Mouse (Mus musculus) heart, adult 18-20 months (tissue): ENCODE measurements around the gene Top2b. TPM values are rescaled to one million over a fixed set of nuclear protein-coding genes. Genes with fewer than 3 reads are reported as not detected.
A peak's percentile ranks its signal among the peaks of the same experiment; 100 is the strongest.

Source experiments
- DNase-seq, 2 experiments: peaks; one replicate each; pipeline ENCODE4 v3.0.0; 2021 to 2022; ENCODE audit warnings: mixed read lengths in 1 of 2
- total RNA-seq, 2 experiments: library from RNA; stranded (reverse); gene quantifications; 2 replicates each; pipeline ENCODE4 v1.2.3; 2021

Gene Top2b
- total RNA-seq, 2 experiments from 2014 or later = 40.1 to 54.6 TPM

DNA sequence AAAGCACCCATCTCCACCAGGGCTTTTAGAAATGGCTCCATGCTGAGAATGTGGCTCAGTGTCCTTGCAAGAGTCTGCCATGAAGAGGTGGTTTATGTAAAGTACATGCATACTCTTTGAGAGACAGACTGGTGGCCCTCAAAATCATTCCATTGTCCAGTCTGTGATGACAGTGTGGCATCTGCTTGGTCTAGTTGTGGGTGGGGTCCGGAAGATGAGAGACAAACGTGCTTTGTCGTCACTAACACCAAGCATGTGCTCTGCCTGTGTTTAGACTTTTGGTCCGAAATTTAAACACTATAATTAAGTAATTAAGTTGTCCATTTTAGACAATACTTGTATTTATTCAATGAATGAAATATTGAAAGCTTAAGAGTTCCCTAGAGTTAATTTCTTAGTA lies 49.2 kb downstream of the Top2b start:
- no peak for DNase-seq

DNA sequence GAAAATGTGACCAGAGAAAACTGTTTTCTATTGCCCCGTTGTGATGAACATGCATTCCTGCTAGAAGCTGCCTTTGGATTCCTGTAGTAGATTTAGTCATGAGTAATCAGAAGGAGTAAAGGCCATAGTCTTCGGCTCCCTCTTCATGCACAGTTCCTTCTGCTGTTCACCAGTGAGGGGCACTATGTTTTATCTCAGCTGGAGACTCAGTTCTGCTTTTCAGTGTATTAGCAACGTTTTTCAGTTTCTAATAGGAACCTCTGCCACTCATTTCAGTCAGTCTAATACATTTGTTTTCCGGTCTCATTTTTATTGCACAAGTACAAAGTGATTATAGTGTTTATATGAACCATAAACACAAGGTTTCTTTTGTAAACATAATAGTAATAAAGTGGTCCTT lies 62.6 kb downstream of the Top2b start:
- DNase-seq = no peak

DNA sequence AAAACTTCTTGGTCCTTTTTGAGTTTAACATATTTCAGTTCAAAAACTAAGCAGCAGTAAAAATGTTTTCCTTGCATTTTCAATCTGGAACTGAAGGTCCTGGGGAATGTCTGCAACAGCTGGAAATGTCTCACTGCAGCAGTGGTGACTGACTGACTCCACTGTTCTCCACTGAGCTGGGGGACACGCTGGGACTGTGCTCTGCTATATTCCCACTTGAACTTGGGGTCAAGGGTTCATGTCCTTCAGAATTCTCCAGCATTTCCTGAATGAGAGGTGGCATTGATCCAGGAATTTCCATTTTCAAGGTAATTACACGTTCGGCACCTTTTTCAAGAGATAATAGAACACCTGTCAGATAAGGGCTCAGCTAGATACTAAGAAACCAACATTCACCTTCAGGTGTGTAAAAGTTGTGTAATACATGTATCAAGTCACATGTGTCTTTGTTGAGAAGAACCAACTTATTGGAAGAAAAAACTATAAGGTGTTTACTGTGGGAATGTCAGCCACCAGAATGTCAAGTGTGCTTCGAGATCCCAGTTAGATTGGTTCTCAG lies 67.0 kb downstream of the Top2b start:
- DNase-seq = no peak

DNA sequence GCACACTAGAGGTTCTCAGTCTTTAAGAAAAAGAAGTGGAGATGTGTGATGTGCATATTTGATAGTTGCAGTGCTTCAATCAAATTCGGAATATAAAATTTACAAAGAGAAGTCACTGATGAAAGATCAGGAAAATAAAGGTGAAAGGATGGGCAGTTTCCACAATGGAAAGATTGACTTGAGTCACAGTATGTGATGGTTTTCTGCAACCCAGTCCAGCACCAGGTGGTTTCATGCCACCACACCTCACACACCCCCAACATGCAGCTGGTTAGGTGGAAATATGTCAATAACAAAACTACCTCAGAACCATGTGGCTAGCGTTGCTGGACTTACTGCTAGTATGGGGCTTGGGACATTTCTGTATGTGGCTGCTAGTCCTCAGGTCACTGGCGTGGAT lies 67.6 kb downstream of the Top2b start:
- DNase-seq = no peak

DNA sequence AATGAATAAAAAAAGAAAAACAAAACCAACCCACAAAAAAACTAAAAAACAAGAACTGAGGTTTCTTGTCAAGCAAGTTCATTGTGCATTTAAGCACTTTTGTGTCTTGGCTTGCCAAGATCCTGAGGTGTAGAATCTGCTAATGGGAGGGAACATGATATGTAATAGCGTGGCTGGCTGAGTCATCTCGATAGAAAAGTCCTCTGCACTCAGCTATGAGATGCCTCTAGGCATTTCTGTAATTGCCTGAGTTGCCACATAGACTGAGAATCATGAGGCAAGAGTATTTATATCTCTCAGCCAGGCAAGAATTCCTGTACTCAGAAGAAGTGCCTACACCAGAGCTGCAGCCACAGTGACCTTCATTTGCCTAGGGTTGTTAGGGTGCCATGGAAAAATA lies 68.2 kb downstream of the Top2b start:
- peak; percentile 33 to 37 for DNase-seq

DNA sequence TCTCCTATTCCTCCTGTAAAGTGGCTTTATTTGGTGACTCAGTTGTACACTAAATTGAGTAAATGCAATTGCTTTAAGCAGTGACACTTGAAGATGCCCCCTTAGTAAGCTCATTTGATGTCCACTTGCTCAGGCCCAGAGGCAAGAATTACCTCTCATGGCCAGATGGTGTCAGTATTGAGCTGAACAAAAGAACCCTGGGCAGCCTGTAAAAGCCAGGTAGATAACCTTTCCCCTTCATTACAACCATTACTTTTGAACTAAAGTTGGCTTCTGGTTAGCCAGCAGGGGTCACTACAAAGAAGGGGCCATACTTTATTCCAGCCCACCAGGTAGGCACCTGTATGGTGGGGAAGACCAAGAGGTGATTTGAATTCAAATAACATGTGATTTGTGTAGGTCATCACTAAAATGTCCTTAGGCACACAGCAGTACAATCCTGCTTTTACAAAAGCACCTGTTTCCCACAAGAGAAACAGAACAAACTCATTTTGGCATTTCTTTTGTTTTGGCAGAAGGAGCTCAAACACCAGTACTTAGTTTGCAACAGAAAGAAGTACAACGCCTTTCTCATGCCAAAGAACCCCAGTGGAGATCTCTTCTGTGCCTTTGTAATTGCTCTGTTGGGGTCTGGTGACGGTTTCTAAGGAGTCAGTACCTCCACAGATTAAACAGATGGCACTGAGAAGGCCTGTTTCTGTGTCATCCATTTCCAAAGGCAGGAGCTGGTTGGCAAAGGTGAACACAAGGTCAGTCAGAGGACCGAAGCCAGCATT lies 69.6 kb downstream of the Top2b start:
- peak; percentile 57 to 78 for DNase-seq

DNA sequence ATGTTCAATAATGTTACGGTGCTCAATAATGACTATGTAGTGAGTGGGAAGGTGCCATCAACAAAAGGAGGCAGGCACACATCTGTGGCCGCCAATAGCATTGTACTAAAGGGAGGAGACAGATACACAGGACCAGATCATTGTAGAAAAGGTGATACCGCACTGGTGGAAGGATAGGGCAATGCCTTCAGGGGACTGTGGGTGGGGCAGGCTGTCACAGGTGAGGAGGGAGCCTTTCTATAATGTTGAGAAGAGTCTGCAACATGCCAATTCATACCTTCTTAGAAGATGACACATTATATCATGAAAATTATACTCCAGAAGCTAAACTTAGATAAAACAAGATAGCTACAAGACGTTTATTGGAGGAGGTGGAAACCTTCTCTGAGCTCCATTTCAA lies 72.4 kb downstream of the Top2b start:
- no peak for DNase-seq

DNA sequence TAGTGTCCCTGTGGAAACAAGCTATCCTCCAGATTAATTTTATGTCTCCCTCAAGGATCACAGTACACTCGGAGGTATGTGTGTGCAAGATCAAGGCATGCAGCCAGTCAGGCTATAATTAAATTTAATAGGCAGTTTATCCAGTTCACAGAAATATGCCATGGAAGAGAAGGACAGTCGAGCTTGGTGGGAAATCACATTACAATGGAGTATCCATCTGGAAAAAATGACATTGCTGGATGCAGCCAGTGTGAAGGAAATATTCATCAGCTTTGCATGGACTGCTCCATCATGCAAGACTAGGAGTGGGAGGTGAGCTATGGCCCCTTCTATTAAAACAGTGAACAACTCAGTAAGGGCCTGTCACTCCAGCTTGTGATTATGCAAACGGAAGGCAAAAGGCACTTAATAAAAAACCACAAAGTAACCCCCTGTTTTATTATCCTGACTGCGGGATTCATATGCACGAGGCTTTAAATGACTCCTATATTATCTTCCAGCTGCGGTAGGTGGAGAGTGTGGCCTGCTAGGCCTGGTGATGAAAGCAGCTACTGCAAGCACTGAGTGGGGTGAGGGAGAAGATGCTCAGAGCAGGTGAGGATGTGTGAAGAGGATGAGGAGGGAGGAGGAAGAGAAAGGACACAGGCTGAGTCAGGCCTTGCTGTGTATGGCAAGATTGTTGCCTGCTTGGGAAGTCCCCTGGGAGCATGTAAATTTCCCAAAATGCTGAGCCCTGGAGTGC lies 74.6 kb downstream of the Top2b start:
- no peak for DNase-seq

DNA sequence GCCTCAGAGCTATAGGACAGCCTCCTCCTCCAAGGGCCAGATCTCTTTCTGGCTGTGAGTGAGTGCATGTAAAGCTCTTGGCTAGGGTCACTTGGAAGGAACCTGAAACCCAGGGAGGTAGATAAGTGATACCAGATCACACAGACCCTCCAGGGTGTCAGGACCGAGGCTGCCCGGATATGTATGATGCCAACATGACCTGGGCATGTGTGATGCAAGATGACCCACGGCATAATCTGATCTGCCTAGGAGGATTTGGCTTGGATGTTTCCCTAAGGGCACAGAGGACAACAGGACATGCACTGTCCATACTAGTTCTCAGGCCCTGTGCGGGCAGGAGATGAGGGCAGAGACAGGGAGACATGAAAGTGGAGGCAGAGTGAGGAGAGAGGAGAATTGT lies 79.9 kb downstream of the Top2b start:
- DNase-seq = no peak

DNA sequence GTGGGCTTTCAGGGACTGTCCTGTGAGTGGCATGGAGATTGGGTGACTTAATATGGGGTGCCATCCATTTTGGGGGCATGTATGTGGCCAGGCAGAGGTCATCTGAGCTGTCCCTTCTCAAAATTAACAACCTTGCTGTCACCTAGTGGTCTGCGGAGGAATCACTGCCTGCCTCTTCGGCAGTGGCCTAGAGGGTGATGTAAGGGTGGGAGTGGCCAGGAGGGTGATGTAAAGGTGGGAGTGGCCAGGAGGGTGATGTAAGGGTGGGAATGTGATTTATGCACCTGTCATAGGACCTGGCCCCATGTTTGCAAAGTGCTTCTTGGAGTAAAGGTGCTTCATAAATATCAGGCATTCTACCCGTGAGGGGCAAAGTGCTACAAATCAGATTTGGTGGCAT lies 82.6 kb downstream of the Top2b start:
- no peak for DNase-seq

DNA sequence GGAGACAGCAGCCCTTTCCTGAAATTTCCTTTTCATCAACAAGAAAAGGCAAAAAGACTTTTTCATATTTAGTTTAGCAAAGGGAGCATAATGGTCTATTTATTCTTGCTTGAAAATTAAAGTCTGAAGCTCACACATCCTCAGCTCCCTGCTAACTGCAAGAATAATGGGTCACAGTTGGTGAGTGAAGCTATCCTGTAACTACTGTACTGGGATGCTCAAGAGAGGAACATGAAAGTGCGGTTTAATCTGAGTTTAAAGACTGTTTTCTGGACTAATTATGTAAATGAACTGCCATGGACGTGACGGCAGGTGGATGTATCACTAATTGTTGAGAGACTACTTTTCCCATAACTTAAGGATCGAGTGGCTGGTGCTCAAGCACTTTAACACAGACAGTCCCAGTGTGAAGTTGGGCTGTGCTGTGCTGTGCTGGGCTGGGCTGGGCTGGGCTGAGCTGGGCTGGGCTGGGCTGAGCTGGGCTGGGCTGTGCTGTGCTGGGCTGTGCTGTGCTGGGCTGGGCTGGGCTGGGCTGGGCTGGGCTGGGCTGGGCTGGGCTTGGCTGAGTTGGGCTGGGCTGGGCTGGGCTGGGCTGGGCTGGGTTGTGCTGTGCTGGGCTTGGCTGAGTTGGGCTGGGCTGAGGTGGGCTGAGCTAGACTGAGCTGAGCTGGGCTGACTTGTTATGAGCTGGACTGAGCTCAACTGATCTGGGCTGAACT lies 83.4 kb downstream of the Top2b start:
- no peak for DNase-seq

DNA sequence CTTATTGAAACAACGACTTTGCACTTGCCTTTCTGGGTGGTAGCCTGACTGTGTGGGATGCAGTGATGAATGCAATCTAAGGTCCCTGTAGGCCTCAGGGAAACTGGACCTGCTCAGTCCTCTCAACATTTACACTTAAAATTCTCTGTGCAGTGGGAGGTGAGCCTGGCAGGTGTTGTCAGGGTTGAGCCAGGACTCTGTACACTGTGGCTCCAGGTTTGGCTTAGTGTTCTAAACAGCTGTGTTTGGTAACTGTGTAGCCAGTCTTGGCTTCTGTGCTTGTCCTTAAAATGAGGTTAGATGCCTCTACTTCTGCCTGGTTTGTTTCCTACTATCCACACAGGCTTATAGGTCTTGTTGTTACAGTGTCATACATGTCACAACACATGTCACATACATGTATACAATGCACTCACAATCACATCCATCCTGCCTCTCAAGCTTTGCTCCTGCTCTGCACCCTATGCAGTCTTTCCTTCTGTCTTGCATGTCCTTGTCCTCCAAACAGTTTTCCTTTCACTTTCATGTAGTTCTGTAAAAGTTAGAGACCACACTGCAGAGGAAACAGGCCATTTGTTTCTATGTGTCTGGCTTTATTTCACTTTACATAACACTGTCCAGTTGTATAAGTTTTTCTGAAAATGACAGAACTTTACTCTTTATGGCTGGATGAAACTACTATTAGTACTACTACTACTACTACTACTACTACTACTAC lies 113.8 kb downstream of the Top2b start:
- DNase-seq = no peak

DNA sequence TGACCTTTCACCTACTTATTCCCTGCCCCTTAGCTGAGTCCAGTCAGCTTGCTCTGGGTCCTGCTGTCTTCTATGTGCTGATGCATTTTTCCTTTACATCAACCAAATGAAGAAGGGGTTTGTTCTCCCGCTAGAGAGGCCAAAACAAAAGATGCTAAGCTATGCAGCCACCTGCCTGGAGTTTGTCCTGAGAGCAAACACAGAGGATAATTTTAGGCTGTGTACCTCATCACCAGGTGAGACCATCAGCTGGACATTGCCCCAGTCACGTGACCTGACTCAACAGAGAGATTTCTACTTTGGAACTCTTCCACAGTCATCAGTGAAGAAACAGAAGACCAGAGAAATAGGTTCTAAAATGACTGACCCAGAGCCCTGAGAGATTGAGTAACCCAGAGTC lies 114.5 kb downstream of the Top2b start:
- no peak for DNase-seq

DNA sequence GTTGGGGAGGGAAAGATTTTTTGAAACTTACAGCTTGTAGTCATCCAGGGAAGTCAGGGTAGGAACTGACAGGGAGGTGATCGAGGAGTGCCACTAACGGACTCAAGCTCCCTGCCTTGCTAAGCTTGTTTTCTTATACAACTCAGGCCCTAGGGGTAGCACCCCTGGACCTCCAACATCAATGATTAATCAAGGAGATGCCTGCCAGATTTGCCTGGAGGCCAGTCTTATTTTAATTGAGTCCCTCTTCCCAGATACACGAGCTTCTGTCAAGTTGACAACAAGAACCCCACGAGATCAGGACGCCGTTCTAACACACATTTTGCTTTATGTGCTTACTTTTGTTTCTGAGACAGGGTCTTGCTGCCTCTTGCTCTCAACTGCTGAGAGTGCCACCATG lies 115.6 kb downstream of the Top2b start:
- no peak for DNase-seq

DNA sequence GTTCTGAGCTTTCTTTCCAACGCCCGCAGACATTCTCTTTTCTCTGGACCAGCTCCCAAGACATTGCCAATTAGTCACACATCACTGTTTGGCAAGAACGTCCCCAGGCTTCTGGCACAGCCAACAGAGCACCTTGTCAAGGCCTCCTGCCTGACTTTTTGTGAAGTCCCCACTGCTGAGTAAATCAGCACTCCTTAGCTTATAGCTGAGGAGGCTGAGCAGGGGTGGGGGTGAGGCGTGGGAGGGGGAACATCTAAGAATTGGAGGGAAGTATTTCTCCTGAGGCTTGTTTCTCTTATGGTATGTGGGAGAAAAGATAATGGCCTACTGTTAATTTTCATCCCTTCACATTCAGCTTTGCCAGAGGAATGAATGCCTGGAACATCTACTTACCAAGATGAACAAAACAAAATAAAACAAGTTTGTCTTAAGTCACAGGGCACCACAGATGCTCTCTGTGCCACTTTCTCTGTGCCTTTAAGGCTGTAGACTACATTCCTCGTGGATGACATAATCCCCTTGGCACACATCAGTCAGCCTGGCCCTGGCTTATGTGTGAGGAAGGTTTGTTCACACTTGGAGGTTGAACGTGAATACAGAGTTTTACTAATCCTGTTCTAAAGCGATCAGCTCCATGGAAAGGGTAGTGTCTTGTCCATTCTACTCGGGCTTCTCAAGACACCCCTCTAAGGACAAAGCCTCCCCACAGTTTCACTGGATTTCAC lies 118.8 kb downstream of the Top2b start:
- peak; percentile 43 for DNase-seq

Other genes starting within 250 kb of the Top2b start
- 10 to 100 TPM; 30.8 to 34.5 TPM for gene Ngly1, start 115.9 kb upstream of the Top2b start, total RNA-seq
- 10 to 100 TPM; 21.5 to 24.8 TPM for gene Oxsm, start 115.4 kb upstream of the Top2b start, total RNA-seq